Mouse (Mus musculus): ENCODE results near the gene Chml. TPM values are rescaled to one million over a fixed set of nuclear protein-coding genes. Genes with fewer than 3 reads are reported as not detected.

Chml gene
- 3.7 and 3.9 TPM in 2 replicates for polyA plus RNA-seq (2012; rRNA removed)

GRCm38 (mm10) chr1:175692246-175692996 lies at the start of gene Chml, which contains the start of gene Opn3:
TSS of gene Chml (minus strand) at chr1:175692901.
TSS of gene Opn3 (minus strand) at chr1:175692776.

GRCm38 (mm10) chr1:175698293-175698692 lies 5.6 kb upstream of the Chml start, which contains the start of gene Wdr64:
TSS of gene Wdr64 (plus strand) at chr1:175698593.

Other genes with a start within 250 kb of the Chml start
- gene Rgs7, start 200.4 kb downstream of the Chml start, polyA plus RNA-seq (2012; rRNA removed), result 17.3 and 20.1 TPM in 2 replicates
- 0.07 and 0.13 TPM in 2 replicates for gene Kmo, start 72.5 kb downstream of the Chml start, polyA plus RNA-seq (2012; rRNA removed)
- gene Fh1, start 67.3 kb downstream of the Chml start, polyA plus RNA-seq (2012; rRNA removed), result 80.1 and 83.5 TPM in 2 replicates
- gene Opn3, start 125 bp downstream of the Chml start, polyA plus RNA-seq (2012; rRNA removed), result 3.2 and 4.4 TPM in 2 replicates
- gene Wdr64, start 5.7 kb upstream of the Chml start, polyA plus RNA-seq (2012; rRNA removed), result 0.05 TPM in 1 of 2 replicates, not detected in the other
- 8.1 and 8.8 TPM in 2 replicates for gene Exo1, start 187.7 kb upstream of the Chml start, polyA plus RNA-seq (2012; rRNA removed)
- gene Gm38100, start 227.4 kb upstream of the Chml start, polyA plus RNA-seq (2012; rRNA removed), result 0.04 TPM in 1 of 2 replicates, not detected in the other